Mouse (Mus musculus): Measurements from ENCODE around the gene Timeless.

GRCm38 (mm10) chr10:128212871-128213323 is 19.0 kb upstream of the Timeless start:
- TF ChIP-seq CTCF (IDR thresholded peaks at IDR 0.05; ENCODE audit: borderline replicate concordance, insufficient read depth, low read depth, low read length) (peak; percentile 72), POLR2A (IDR thresholded peaks at IDR 0.05; ENCODE audit: borderline replicate concordance, insufficient read depth, low read length) (no peak)

Measured in cerebellum, adult 2 months (tissue).